Mouse (Mus musculus): ENCODE data around the gene Skap1.

GRCm38 (mm10) chr11:96711268-96711667 is 246.9 kb downstream of the Skap1 start:
- TF ChIP-seq CTCF (IDR thresholded peaks at IDR 0.05; ENCODE audit: low read depth) (peak; percentile 27), EP300 (IDR thresholded peaks at IDR 0.05; ENCODE audit: low read depth) (no peak)

Measured in liver, postnatal 0 days (tissue).